Mouse (Mus musculus) CH12.LX (cell line): ENCODE measurements around the gene Tmem262. TPM values are rescaled to one million over a fixed set of nuclear protein-coding genes. Genes with fewer than 3 reads are reported as not detected.

ENCODE experiments used
- DNase-seq: peaks from one replicate; pipeline ENCODE4 v3.0.0-alpha.2; 2013; ENCODE audit errors: extremely low read depth
- H3K27ac ChIP-seq: 2 replicates; pipeline ENCODE4 v1.5.1; 2012; ENCODE audit warnings: low read depth, mild to moderate bottlenecking, control low read depth, moderate library complexity; ENCODE audit not compliant: insufficient read depth
- H3K27me3 ChIP-seq: replicated peaks from 2 replicates; pipeline ENCODE3; 2012; ENCODE audit warnings: inconsistent platforms
- H3K36me3 ChIP-seq, 2 experiments: replicated peaks in 1 of 2; 2 replicates each; pipeline versions ENCODE3 to v1.6.1; 2012; ENCODE audit warnings: inconsistent platforms in 1 of 2, low read length in 1 of 2, mild to moderate bottlenecking in 1 of 2, mixed read lengths in 1 of 2, moderate library complexity in 1 of 2; ENCODE audit not compliant: control insufficient read depth in 1 of 2, insufficient read depth in 1 of 2
- H3K4me1 ChIP-seq, 2 experiments: 2 replicates each; pipeline ENCODE4 v1.6.1; 2012; ENCODE audit warnings: inconsistent platforms in 1 of 2, moderate library complexity in 1 of 2; ENCODE audit not compliant: insufficient read depth in 2 of 2, control insufficient read depth in 1 of 2
- H3K4me2 ChIP-seq: 2 replicates; pipeline ENCODE4 v1.6.1; 2012; ENCODE audit warnings: low read depth, mild to moderate bottlenecking, control low read depth; ENCODE audit not compliant: poor library complexity, insufficient read depth, severe bottlenecking
- H3K4me3 ChIP-seq, 3 experiments: fragments of 150-350 bp in 1 of 3; sonication (generic) in 1 of 3; replicated peaks in 1 of 3; 2 replicates each; pipeline versions ENCODE3 to v1.5.1; 2011 to 2012; ENCODE audit warnings: low read depth in 2 of 3, low read length in 2 of 3, mild to moderate bottlenecking in 2 of 3, moderate library complexity in 2 of 3, control low read depth in 1 of 3, improper control_type of control experiment in 1 of 3, inconsistent platforms in 1 of 3, mixed read lengths in 1 of 3; ENCODE audit not compliant: poor library complexity in 1 of 3
- H3K79me2 ChIP-seq: replicated peaks from 2 replicates; pipeline ENCODE4 v1.6.1; 2012; ENCODE audit warnings: mild to moderate bottlenecking, moderate library complexity; ENCODE audit not compliant: control insufficient read depth, poor library complexity, insufficient read depth, severe bottlenecking; ENCODE audit errors: extremely low read depth
- H3K9ac ChIP-seq: 2 replicates; pipeline ENCODE4 v1.6.1; 2012; ENCODE audit warnings: low read depth, mild to moderate bottlenecking, control low read depth, moderate library complexity; ENCODE audit not compliant: insufficient read depth
- H3K9me3 ChIP-seq: replicated peaks from 2 replicates; pipeline ENCODE3; 2012; ENCODE audit warnings: low read length, inconsistent platforms, mixed read lengths
- BHLHE40 ChIP-seq: IDR thresholded peaks from 2 replicates; pipeline ENCODE4 v1.6.1; 2011; ENCODE audit warnings: mild to moderate bottlenecking, low read depth, low read length, improper control_type of control experiment
- CHD1 ChIP-seq: IDR thresholded peaks from 2 replicates; pipeline ENCODE4 v1.6.1; 2012; ENCODE audit warnings: low read depth, low read length, improper control_type of control experiment, inconsistent platforms
- CHD2 ChIP-seq: IDR thresholded peaks from 2 replicates; pipeline ENCODE4 v1.6.1; 2011; ENCODE audit warnings: low read length, improper control_type of control experiment
- CTCF ChIP-seq, 2 experiments: IDR thresholded peaks in 1 of 2; conservative IDR thresholded peaks in 1 of 2; 2 replicates each; pipeline ENCODE4 v1.5.1; 2011 to 2012; ENCODE audit warnings: low read depth in 2 of 2, low read length in 2 of 2, improper control_type of control experiment in 1 of 2, inconsistent platforms in 1 of 2, mild to moderate bottlenecking in 1 of 2, moderate library complexity in 1 of 2
- E2F4 ChIP-seq: IDR thresholded peaks from 2 replicates; pipeline ENCODE4 v1.6.1; 2011; ENCODE audit warnings: low read depth, low read length, improper control_type of control experiment; ENCODE audit not compliant: insufficient replicate concordance
- ELF1 ChIP-seq: IDR thresholded peaks from 2 replicates; pipeline ENCODE4 v1.6.1; 2014; ENCODE audit warnings: low read depth, mild to moderate bottlenecking, inconsistent platforms, low read length, improper control_type of control experiment
- EP300 ChIP-seq: IDR thresholded peaks from 2 replicates; pipeline ENCODE4 v1.6.1; 2011; ENCODE audit warnings: low read length, improper control_type of control experiment
- ETS1 ChIP-seq: conservative IDR thresholded peaks from 2 replicates; pipeline ENCODE4 v1.6.1; 2012; ENCODE audit warnings: low read depth, mild to moderate bottlenecking, inconsistent platforms, low read length, improper control_type of control experiment, moderate library complexity
- GABPA ChIP-seq: IDR thresholded peaks from 2 replicates; pipeline ENCODE4 v1.6.1; 2012; ENCODE audit warnings: low read depth, low read length, improper control_type of control experiment, inconsistent platforms; ENCODE audit not compliant: insufficient replicate concordance
- HCFC1 ChIP-seq: IDR thresholded peaks from 2 replicates; pipeline ENCODE4 v1.6.1; 2012; ENCODE audit warnings: low read depth, mild to moderate bottlenecking, inconsistent platforms, low read length, improper control_type of control experiment
- IRF4 ChIP-seq: IDR thresholded peaks from 2 replicates; pipeline ENCODE4 v1.6.1; 2014; ENCODE audit warnings: low read depth, mild to moderate bottlenecking, inconsistent platforms, low read length, improper control_type of control experiment
- JUN ChIP-seq: IDR thresholded peaks from 2 replicates; pipeline ENCODE4 v1.6.1; 2011; ENCODE audit warnings: low read depth, mild to moderate bottlenecking, low read length, improper control_type of control experiment, moderate library complexity; ENCODE audit not compliant: insufficient read depth
- JUND ChIP-seq: conservative IDR thresholded peaks from 2 replicates; pipeline ENCODE4 v1.6.1; 2011; ENCODE audit warnings: low read depth, low read length, improper control_type of control experiment
- KAT2A ChIP-seq: IDR thresholded peaks from 2 replicates; pipeline ENCODE4 v1.6.1; 2012; ENCODE audit warnings: low read length, improper control_type of control experiment, inconsistent platforms; ENCODE audit not compliant: insufficient replicate concordance
- MAFK ChIP-seq: IDR thresholded peaks from 2 replicates; pipeline ENCODE4 v1.6.1; 2011; ENCODE audit warnings: low read length, improper control_type of control experiment; ENCODE audit not compliant: insufficient replicate concordance
- MAX ChIP-seq: IDR thresholded peaks from 2 replicates; pipeline ENCODE4 v1.6.1; 2011; ENCODE audit warnings: low read length, improper control_type of control experiment
- MAZ ChIP-seq: IDR thresholded peaks from 2 replicates; pipeline ENCODE4 v1.6.1; 2012; ENCODE audit warnings: low read depth, mild to moderate bottlenecking, inconsistent platforms, low read length, improper control_type of control experiment, moderate library complexity
- MEF2A ChIP-seq: IDR thresholded peaks from 2 replicates; pipeline ENCODE4 v1.6.1; 2014; ENCODE audit warnings: low read depth, mild to moderate bottlenecking, inconsistent platforms, low read length, improper control_type of control experiment, borderline replicate concordance
- MXI1 ChIP-seq: IDR thresholded peaks from 2 replicates; pipeline ENCODE4 v1.6.1; 2011; ENCODE audit warnings: mild to moderate bottlenecking, low read depth, low read length, improper control_type of control experiment
- MYC ChIP-seq: IDR thresholded peaks from 2 replicates; pipeline ENCODE4 v1.6.1; 2011; ENCODE audit warnings: low read depth, mild to moderate bottlenecking, improper control_type of control experiment, low read length
- NELFE ChIP-seq: IDR thresholded peaks from 2 replicates; pipeline ENCODE4 v1.6.1; 2011; ENCODE audit warnings: low read depth, low read length, improper control_type of control experiment
- NRF1 ChIP-seq: IDR thresholded peaks from 2 replicates; pipeline ENCODE4 v1.6.1; 2014; ENCODE audit warnings: low read depth, mild to moderate bottlenecking, inconsistent platforms, low read length, improper control_type of control experiment, moderate library complexity
- PAX5 ChIP-seq: IDR thresholded peaks from 2 replicates; pipeline ENCODE4 v1.6.1; 2012; ENCODE audit warnings: low read length, inconsistent platforms, mixed read lengths
- POLR2A ChIP-seq: IDR thresholded peaks from 2 replicates; pipeline ENCODE4 v1.6.1; 2011; ENCODE audit warnings: low read depth, mild to moderate bottlenecking, improper control_type of control experiment, low read length
- POLR2AphosphoS2 ChIP-seq: IDR thresholded peaks from 2 replicates; pipeline ENCODE4 v1.6.1; 2011; ENCODE audit warnings: low read depth, low read length, improper control_type of control experiment
- RAD21 ChIP-seq: IDR thresholded peaks from 2 replicates; pipeline ENCODE4 v1.6.1; 2011; ENCODE audit warnings: low read depth, mild to moderate bottlenecking, low read length, improper control_type of control experiment, moderate library complexity
- RCOR1 ChIP-seq: conservative IDR thresholded peaks from 2 replicates; pipeline ENCODE4 v1.6.1; 2012; ENCODE audit warnings: low read depth, mild to moderate bottlenecking, inconsistent platforms, low read length, improper control_type of control experiment
- SIN3A ChIP-seq: IDR thresholded peaks from 2 replicates; pipeline ENCODE4 v1.6.1; 2012; ENCODE audit warnings: low read length, improper control_type of control experiment, inconsistent platforms
- SMC3 ChIP-seq: IDR thresholded peaks from 2 replicates; pipeline ENCODE4 v1.6.1; 2011; ENCODE audit warnings: low read depth, low read length, improper control_type of control experiment
- TBP ChIP-seq: conservative IDR thresholded peaks from 2 replicates; pipeline ENCODE4 v1.6.1; 2011; ENCODE audit warnings: low read depth, low read length, improper control_type of control experiment
- TCF12 ChIP-seq: IDR thresholded peaks from 2 replicates; pipeline ENCODE4 v1.6.1; 2014; ENCODE audit warnings: low read depth, mild to moderate bottlenecking, inconsistent platforms, low read length, improper control_type of control experiment
- UBTF ChIP-seq: IDR thresholded peaks from 2 replicates; pipeline ENCODE4 v1.6.1; 2012; ENCODE audit warnings: low read depth, mild to moderate bottlenecking, inconsistent platforms, low read length, improper control_type of control experiment, moderate library complexity
- USF1 ChIP-seq: IDR thresholded peaks from 2 replicates; pipeline ENCODE4 v1.6.1; 2014; ENCODE audit warnings: low read depth, mild to moderate bottlenecking, inconsistent platforms, low read length, improper control_type of control experiment
- USF2 ChIP-seq: conservative IDR thresholded peaks from 2 replicates; pipeline ENCODE4 v1.6.1; 2011; ENCODE audit warnings: low read depth, low read length, improper control_type of control experiment
- ZC3H11A ChIP-seq: IDR thresholded peaks from 2 replicates; pipeline ENCODE4 v1.6.1; 2012; ENCODE audit warnings: low read depth, mild to moderate bottlenecking, inconsistent platforms, low read length, improper control_type of control experiment
- ZKSCAN1 ChIP-seq: IDR thresholded peaks from 2 replicates; pipeline ENCODE4 v1.6.1; 2012; ENCODE audit warnings: low read depth, inconsistent platforms, low read length, improper control_type of control experiment, borderline replicate concordance
- ZMIZ1 ChIP-seq: IDR thresholded peaks from 2 replicates; pipeline ENCODE4 v1.6.1; 2012; ENCODE audit warnings: low read depth, mild to moderate bottlenecking, inconsistent platforms, low read length, improper control_type of control experiment
- ZNF384 ChIP-seq: IDR thresholded peaks from 2 replicates; pipeline ENCODE4 v1.6.1; 2012; ENCODE audit warnings: low read depth, low read length, improper control_type of control experiment, inconsistent platforms
- dilution Hi-C: fragments of 300-500 bp; cut with MboI; formaldehyde crosslinking; loops from 2 replicates; pipeline ENCODE4 v1.14.3; 2020; ENCODE audit warnings: low sequenced_read_pairs; ENCODE audit not compliant: extremely low pct_unique_long_range_greater_than_20kb, extremely low pct_ligation_motif_present
- in situ Hi-C: fragments of 300-500 bp; cut with MboI; formaldehyde crosslinking; loops from 3 replicates; pipeline ENCODE4 v1.14.3; 2019; ENCODE audit warnings: low sequenced_read_pairs, low pct_ligation_motif_present, low pct_unique_long_range_greater_than_20kb, mixed read lengths
- polyA plus RNA-seq: library from polyadenylated mRNA; unstranded; fragments of >175 nt; gene quantifications from 2 replicates; pipeline ENCODE4 v1.2.1, GENCODE M21; 2012; ENCODE audit warnings: low read depth; ENCODE audit not compliant: insufficient read length
- total RNA-seq, 2 experiments: library from RNA; depleted of rRNA; stranded (reverse); fragments of 300-350 nt in 1 of 2; fragments of >200 nt in 1 of 2; gene quantifications; 2 replicates each; pipeline ENCODE4 v1.2.3; 2012 to 2014

Tmem262 gene
- total and polyA plus RNA-seq, 3 experiments: not detected

- Histone ChIP-seq H3K27me3 (no peaks in the 10 kb centered on the region), H3K79me2 (peaks cover 43% of the 10 kb centered on the region), H3K36me3 (peaks cover 58 to 75% of the 10 kb centered on the region in 2 experiments), H3K4me3 (peak overlapping the region; percentile 90 to 98 (median 98)), H3K4me2 (peak overlapping the region; percentile 89), H3K9ac (peak overlapping the region; percentile 94), H3K9me3 (no peaks in the 10 kb centered on the region), H3K27ac (peak overlapping the region; percentile 66; the same call in 1 of the 2 replicates), H3K4me1 (peaks cover 4 to 36% of the 10 kb centered on the region in 2 experiments)
- TF ChIP-seq JUN (no peak), MAX (no peak), TCF12 (no peak; the same call in 1 of the 2 replicates), EP300 (no peak), USF1 (no peak), ZMIZ1 (no peak), CTCF (conservative IDR thresholded peaks at IDR 0.05 in 1 of 2, IDR thresholded peaks at IDR 0.05 in 1 of 2; ENCODE audit: low read depth in 2 of 2, low read length in 2 of 2) (no peak), PAX5 (no peak), BHLHE40 (no peak), ZC3H11A (no peak), NELFE (no peak), POLR2A (peak; percentile 52), ZNF384 (peak; percentile 99), UBTF (peak; percentile 34; the same call in 1 of the 2 replicates), POLR2AphosphoS2 (no peak), E2F4 (no peak), SMC3 (no peak), RCOR1 (no peak), MAFK (no peak), MAZ (no peak), NRF1 (no peak), CHD2 (peak; percentile 86), USF2 (no peak), TBP (peak; percentile 81), ZKSCAN1 (no peak), RAD21 (no peak), HCFC1 (peak; percentile 43), ETS1 (no peak), KAT2A (no peak), IRF4 (peak; percentile 87), GABPA (no peak), SIN3A (no peak; the same call in 1 of the 2 replicates), MYC (peak; percentile 64), MEF2A (no peak), JUND (no peak), MXI1 (peak; percentile 26), ELF1 (peak; percentile 84), CHD1 (no peak)
- DNase-seq: peak; percentile 93
- in situ Hi-C loops: loop anchor here (5.0 kb wide), 1 partner anchor 37 kb away; no protein-coding TSS in a partner anchor
- dilution Hi-C loops: no loop called here
Observed at GRCm38 (mm10) chr19:6085417-6085879, 5.6 kb downstream of the Tmem262 start.
